8 mouse cellular contexts compared by ENCODE assay signal in genomic region chr1:34433891-34434521, GRCm38 (mm10). TPM values are rescaled to one million over a fixed set of nuclear protein-coding genes. Genes with fewer than 3 reads are reported as not detected.
A peak's percentile ranks its signal among the peaks of the same experiment; 100 is the strongest.
DNase-seq lines count a peak whose midpoint lies in the region; ATAC-seq lines count a peak whose summit lies in the region.

No protein-coding gene starts in this region.

- peaks cover 14% of the 10 kb centered on the region for H3K9me3 ChIP-seq in hindbrain, embryonic 14.5 days (ENCODE audit: control insufficient read depth, low read length)
- H3K9me3 ChIP-seq in liver, embryonic 16.5 days (replicated peaks; ENCODE audit: control insufficient read depth, low read length) = peaks cover 9% of the 10 kb centered on the region

- WGBS in hindbrain, embryonic 14.5 days = 7% methylated on average over 19 of the region's 19 CpGs
- 13% methylated on average over 19 of the region's 19 CpGs for WGBS in liver, embryonic 16.5 days (ENCODE audit: insufficient replicate concordance)

- peaks cover 15% of the 10 kb centered on the region for H3K4me1 ChIP-seq in hindbrain, embryonic 14.5 days (replicated peaks; ENCODE audit: control insufficient read depth, insufficient read depth, low read length)
- peaks cover 20% of the 10 kb centered on the region for H3K4me1 ChIP-seq in liver, embryonic 16.5 days (ENCODE audit: control insufficient read depth, low read depth, low read length)

- H3K4me2 ChIP-seq in hindbrain, embryonic 14.5 days (replicated peaks) = peak overlapping the region; percentile 88
- H3K4me2 ChIP-seq in liver, embryonic 16.5 days (ENCODE audit: low read depth, low read length) = peak overlapping the region; percentile 85

- peak; percentile 42 for DNase-seq in cerebellum, adult 8-10 months
- DNase-seq in cerebellum, adult 11 months = no peak
- DNase-seq in R1 (ENCODE audit: low read depth, low spot score) = peak; percentile 76
- peak; percentile 51 for DNase-seq in hindbrain, embryonic 14.5 days (ENCODE audit: low spot score)
- DNase-seq in frontal cortex, postnatal 10 days (ENCODE audit: low spot score in 2 of 2) = no peak

- H3K4me3 ChIP-seq in hindbrain, embryonic 14.5 days (replicated peaks; ENCODE audit: low read length) = peak overlapping the region; percentile 46
- H3K4me3 ChIP-seq in liver, embryonic 16.5 days (ENCODE audit: low read depth, low read length) = peak overlapping the region; percentile 79

- peak overlapping the region; percentile 28; the same call in 1 of the 2 replicates for H3K27ac ChIP-seq in hindbrain, embryonic 14.5 days
- H3K27ac ChIP-seq in liver, embryonic 16.5 days (ENCODE audit: low read length) = peak overlapping the region; percentile 3; the same call in 1 of the 2 replicates

- ATAC-seq in erythroid progenitor cell, adult 5-6 weeks (replicated peaks; ENCODE audit: low FRiP score, poor library complexity, severe bottlenecking) = 0 out of 2 replicates have a peak, but pooled peaks have one; percentile 30
- no peak for ATAC-seq in hindbrain, embryonic 14.5 days (ENCODE audit: low FRiP score)
- no peak for ATAC-seq in liver, embryonic 16.5 days (ENCODE audit: low read depth)
- ATAC-seq in neutrophil, adult 5-6 weeks (ENCODE audit: extremely low read depth, insufficient number of reproducible peaks, low FRiP score, poor library complexity, severe bottlenecking) = peak; percentile 23; the same call in 1 of the 2 replicates

- H3K27me3 ChIP-seq in hindbrain, embryonic 14.5 days (ENCODE audit: control insufficient read depth, insufficient read depth, low read length) = no peaks in the 10 kb centered on the region
- no peaks in the 10 kb centered on the region for H3K27me3 ChIP-seq in liver, embryonic 16.5 days (ENCODE audit: control insufficient read depth, insufficient read depth, low read depth, low read length)

- peaks cover 9% of the 10 kb centered on the region; the same call in 1 of the 2 replicates for H3K36me3 ChIP-seq in hindbrain, embryonic 14.5 days (replicated peaks; ENCODE audit: control insufficient read depth, insufficient read depth)
- peaks cover 8% of the 10 kb centered on the region; the same call in 1 of the 2 replicates for H3K36me3 ChIP-seq in liver, embryonic 16.5 days (ENCODE audit: control insufficient read depth, insufficient read depth)

- peak overlapping the region; percentile 28 for H3K9ac ChIP-seq in hindbrain, embryonic 14.5 days
- H3K9ac ChIP-seq in liver, embryonic 16.5 days (ENCODE audit: low read depth, low read length) = peak overlapping the region; percentile 44

RNA-seq across cellular contexts. Expression of gene Ccdc115, which starts 5.5 kb away (rescaled TPM):
- total RNA-seq in erythroid progenitor cell, adult 5-6 weeks (2015; ENCODE audit: low replicate concordance) = 3.2 and 5.0 TPM in 2 replicates
- total RNA-seq in erythroid progenitor cell, adult 5-6 weeks (2017; ENCODE audit: low replicate concordance) = 4.6 and 8.3 TPM in 2 replicates
- polyA plus RNA-seq in hindbrain, embryonic 14.5 days (2014; fragmentation: Nextera tagmentation; extraction: Ambion mirVana) = 59.5 and 60.6 TPM in 2 replicates
- polyA plus RNA-seq in liver, embryonic 16.5 days (2015; fragmentation: Nextera tagmentation; extraction: Ambion mirVana) = 20.8 and 23.0 TPM in 2 replicates
- total RNA-seq in neutrophil, adult 5-6 weeks (2017) = 22.7 and 25.4 TPM in 2 replicates

RNA-seq across cellular contexts. Expression of gene Imp4, which starts 5.6 kb away (rescaled TPM):
- total RNA-seq in erythroid progenitor cell, adult 5-6 weeks (2015; ENCODE audit: low replicate concordance) = 5.4 and 8.3 TPM in 2 replicates
- total RNA-seq in erythroid progenitor cell, adult 5-6 weeks (2017; ENCODE audit: low replicate concordance) = 2.6 and 8.3 TPM in 2 replicates
- polyA plus RNA-seq in hindbrain, embryonic 14.5 days (2014; fragmentation: Nextera tagmentation; extraction: Ambion mirVana) = 48.3 and 49.6 TPM in 2 replicates
- 44.6 and 46.8 TPM in 2 replicates for polyA plus RNA-seq in liver, embryonic 16.5 days (2015; fragmentation: Nextera tagmentation; extraction: Ambion mirVana)
- 22.7 and 23.0 TPM in 2 replicates for total RNA-seq in neutrophil, adult 5-6 weeks (2017)

RNA-seq across cellular contexts. Expression of gene Ptpn18, which starts 25.6 kb away (rescaled TPM):
- 9.2 and 11.9 TPM in 2 replicates for total RNA-seq in erythroid progenitor cell, adult 5-6 weeks (2015; ENCODE audit: low replicate concordance)
- 39.5 and 42.1 TPM in 2 replicates for total RNA-seq in erythroid progenitor cell, adult 5-6 weeks (2017; ENCODE audit: low replicate concordance)
- 5.5 and 6.8 TPM in 2 replicates for polyA plus RNA-seq in hindbrain, embryonic 14.5 days (2014; fragmentation: Nextera tagmentation; extraction: Ambion mirVana)
- 16.7 and 19.2 TPM in 2 replicates for polyA plus RNA-seq in liver, embryonic 16.5 days (2015; fragmentation: Nextera tagmentation; extraction: Ambion mirVana)
- 262 and 311 TPM in 2 replicates for total RNA-seq in neutrophil, adult 5-6 weeks (2017)

Comparison
In these comparisons a context has a peak if more than half of its experiments do, and no peak if none do; other contexts are left out.
1. DNase-seq: peak in cerebellum, adult 8-10 months (single experiment), R1 (single experiment) and hindbrain, embryonic 14.5 days (single experiment); none in cerebellum, adult 11 months (single experiment) and frontal cortex, postnatal 10 days (0 of 2).
2. ATAC-seq: peak in erythroid progenitor cell, adult 5-6 weeks (single experiment) and neutrophil, adult 5-6 weeks (single experiment); none in hindbrain, embryonic 14.5 days (single experiment) and liver, embryonic 16.5 days (single experiment).